Mouse (Mus musculus): ENCODE data around the gene Plxnc1. TPM values are rescaled to one million over a fixed set of nuclear protein-coding genes. Genes with fewer than 3 reads are reported as not detected.
A peak's percentile ranks its signal among the peaks of the same experiment; 100 is the strongest.

Plxnc1 gene
- polyA plus RNA-seq, 1 experiment from 2014 or later: 2.2 TPM

DNA sequence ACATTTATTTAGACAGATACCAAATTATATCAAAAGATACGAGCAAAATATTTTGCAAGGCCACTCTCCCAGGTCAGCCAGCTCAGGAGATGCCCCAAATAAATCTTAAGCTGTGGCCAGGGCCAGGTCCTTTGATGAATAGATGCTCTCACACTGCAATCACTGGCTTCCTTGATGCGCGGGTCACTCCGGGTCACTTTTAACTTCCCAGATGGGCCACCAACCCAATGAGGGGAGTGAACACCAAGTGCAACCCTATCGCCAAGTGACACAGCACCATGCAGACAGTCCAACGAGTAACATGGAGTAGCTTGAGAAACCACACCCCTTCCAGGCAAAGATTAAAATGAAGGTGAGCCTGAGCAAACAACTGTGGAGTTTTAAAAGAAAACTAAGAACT is 61.4 kb downstream of the Plxnc1 start:
- Histone ChIP-seq H3K4me1 (no peaks in the 10 kb centered on the region), H3K4me3 (no peak overlapping the region)
- WGBS: 88% methylated on average over 6 of the region's 6 CpGs

DNA sequence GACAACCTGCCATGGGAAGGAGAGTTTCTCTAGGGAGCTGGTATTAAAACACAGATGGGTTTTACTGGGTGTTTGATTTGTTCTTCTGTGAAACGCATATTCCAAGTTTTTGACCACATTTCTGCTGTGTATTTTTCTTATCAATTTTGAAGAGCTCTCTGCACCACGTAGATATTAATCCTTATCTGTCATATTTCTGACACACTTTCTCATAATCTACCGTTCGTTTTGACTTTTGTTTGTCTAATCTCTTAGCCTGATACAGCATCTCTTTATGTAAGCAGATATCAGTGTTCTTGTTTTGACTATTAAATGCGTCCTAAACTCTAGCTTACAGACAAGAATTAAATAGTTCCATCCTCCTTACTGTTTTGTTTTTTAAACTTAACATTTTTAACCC is 73.1 kb downstream of the Plxnc1 start:
- no peak overlapping the region for H3K4me3 ChIP-seq
- no peak for DNase-seq (ENCODE audit: low spot score)
- WGBS: 93% methylated on average over 5 of the region's 5 CpGs
- H3K36me3 ChIP-seq: peaks cover 36% of the 10 kb centered on the region
- no peaks in the 10 kb centered on the region for H3K9me3 ChIP-seq (replicated peaks)
- H3K4me1 ChIP-seq: peaks cover 3% of the 10 kb centered on the region; the same call in 1 of the 2 replicates
- no peak overlapping the region for H3K27ac ChIP-seq (replicated peaks)
- H3K27me3 ChIP-seq (ENCODE audit: low read depth, poor library complexity, severe bottlenecking): no peaks in the 10 kb centered on the region

More for the DNA sequence above, 61.4 kb downstream of the Plxnc1 start:
- DNase-seq (ENCODE audit: low spot score): no peak
- Histone ChIP-seq H3K27me3 (ENCODE audit: low read depth, poor library complexity, severe bottlenecking) (no peaks in the 10 kb centered on the region), H3K36me3 (peaks cover 31% of the 10 kb centered on the region), H3K27ac (replicated peaks) (no peak overlapping the region), H3K9me3 (replicated peaks) (peaks cover 2% of the 10 kb centered on the region; the same call in 1 of the 2 replicates)

DNA sequence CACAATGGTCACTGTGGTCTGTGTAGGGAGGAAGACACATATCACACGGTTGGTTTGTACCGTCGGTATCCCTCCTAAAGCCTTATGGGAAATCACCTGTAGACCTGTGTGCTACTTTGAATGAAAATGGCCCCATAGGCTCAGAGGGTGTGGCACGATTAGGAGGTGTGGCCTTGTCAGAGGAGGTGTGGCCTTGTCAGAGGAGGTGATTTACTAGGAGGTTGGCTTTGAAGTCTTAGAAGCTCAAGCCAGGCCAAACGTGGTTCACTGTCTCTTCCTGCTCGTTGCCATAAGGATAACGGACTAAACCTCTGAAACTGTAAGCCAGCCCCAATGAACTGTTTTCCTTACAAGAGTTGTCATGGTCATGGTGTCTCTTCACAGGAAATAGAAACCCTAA is 73.5 kb downstream of the Plxnc1 start:
- H3K27ac ChIP-seq (replicated peaks): no peak overlapping the region
- no peak for DNase-seq (ENCODE audit: low spot score)
- WGBS: 93% methylated on average over 7 of the region's 7 CpGs

DNA sequence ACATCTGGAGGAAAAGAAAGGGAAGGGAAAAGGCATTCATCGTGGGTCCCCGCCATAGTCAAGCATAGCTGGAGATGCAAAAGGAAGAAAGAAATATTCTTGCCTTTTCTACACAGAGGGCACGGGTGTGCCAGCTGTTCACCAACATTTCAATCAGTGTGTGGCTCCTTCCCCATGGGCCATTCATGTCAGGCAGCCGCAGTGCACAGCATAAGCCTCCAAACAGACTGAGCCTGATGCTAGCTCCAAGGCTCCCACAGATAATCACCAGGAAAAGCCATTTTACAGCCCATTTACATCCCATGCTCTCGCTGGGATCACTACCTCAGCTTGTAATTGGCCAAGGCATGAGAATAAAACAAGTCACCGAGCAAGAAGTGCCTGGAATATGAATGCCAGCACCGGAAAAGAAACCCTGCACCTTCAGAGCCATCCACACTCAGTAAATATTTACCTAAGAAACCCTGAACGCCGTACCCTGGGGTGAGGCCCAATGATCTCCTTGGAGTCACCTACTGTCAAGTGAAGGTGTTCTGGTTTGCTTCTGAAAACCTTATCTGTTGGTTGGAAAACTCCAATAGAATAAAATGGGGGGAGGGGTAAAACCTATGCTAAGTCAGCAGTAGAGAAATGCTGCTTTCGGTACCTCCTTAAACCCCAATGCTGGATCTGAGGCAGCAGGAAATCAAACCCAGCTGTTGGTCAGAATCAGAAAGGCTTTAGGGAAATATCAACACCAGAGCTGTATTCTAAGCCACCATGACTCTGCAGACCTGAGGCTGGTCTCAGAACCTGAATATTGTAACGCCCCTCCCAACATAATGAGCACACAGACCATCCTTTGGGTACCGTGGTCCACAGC is 77.4 kb downstream of the Plxnc1 start:
- Histone ChIP-seq H3K4me1 (peaks cover 7% of the 10 kb centered on the region; the same call in 1 of the 2 replicates), H3K36me3 (peaks cover 70% of the 10 kb centered on the region), H3K9me3 (replicated peaks) (no peaks in the 10 kb centered on the region), H3K27ac (replicated peaks) (no peak overlapping the region; the same call in 1 of the 2 replicates), H3K4me3 (no peak overlapping the region), H3K27me3 (ENCODE audit: low read depth, poor library complexity, severe bottlenecking) (no peaks in the 10 kb centered on the region)
- WGBS: 87% methylated on average over 12 of the region's 12 CpGs
- DNase-seq (ENCODE audit: low spot score): no peak

More for the DNA sequence above, 73.5 kb downstream of the Plxnc1 start:
- H3K4me3 ChIP-seq: no peak overlapping the region
- H3K36me3 ChIP-seq: peaks cover 40% of the 10 kb centered on the region
- H3K4me1 ChIP-seq: peaks cover 3% of the 10 kb centered on the region; the same call in 1 of the 2 replicates
- H3K9me3 ChIP-seq (replicated peaks): no peaks in the 10 kb centered on the region
- H3K27me3 ChIP-seq (ENCODE audit: low read depth, poor library complexity, severe bottlenecking): no peaks in the 10 kb centered on the region

DNA sequence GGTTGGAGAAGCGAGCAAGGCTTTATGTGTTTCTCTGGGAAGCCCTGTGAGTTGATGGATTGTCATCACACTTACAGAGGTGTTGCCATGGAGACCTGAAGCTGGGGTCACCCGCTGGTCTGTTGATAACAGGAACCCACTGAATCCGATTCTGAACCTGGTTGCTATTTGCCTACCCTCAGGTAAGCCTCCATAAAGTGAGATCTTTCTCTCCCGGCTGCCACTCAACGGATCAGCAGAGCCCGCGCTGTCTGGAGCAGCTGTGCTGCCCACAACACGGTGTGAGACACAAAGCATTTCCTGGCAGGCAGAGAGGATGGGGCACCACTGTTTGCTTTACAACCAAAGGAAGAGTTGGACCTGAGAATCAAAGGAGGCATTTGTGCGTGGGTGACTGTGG is 79.4 kb downstream of the Plxnc1 start:
- no peak for DNase-seq (ENCODE audit: low spot score)
- no peak overlapping the region for H3K4me3 ChIP-seq
- peaks cover 7% of the 10 kb centered on the region; the same call in 1 of the 2 replicates for H3K4me1 ChIP-seq
- peaks cover 73% of the 10 kb centered on the region for H3K36me3 ChIP-seq
- no peaks in the 10 kb centered on the region for H3K9me3 ChIP-seq (replicated peaks)
- 77% methylated on average over 9 of the region's 9 CpGs for WGBS
- no peaks in the 10 kb centered on the region for H3K27me3 ChIP-seq (ENCODE audit: low read depth, poor library complexity, severe bottlenecking)
- H3K27ac ChIP-seq (replicated peaks): peak overlapping the region; percentile 23; the same call in 1 of the 2 replicates

DNA sequence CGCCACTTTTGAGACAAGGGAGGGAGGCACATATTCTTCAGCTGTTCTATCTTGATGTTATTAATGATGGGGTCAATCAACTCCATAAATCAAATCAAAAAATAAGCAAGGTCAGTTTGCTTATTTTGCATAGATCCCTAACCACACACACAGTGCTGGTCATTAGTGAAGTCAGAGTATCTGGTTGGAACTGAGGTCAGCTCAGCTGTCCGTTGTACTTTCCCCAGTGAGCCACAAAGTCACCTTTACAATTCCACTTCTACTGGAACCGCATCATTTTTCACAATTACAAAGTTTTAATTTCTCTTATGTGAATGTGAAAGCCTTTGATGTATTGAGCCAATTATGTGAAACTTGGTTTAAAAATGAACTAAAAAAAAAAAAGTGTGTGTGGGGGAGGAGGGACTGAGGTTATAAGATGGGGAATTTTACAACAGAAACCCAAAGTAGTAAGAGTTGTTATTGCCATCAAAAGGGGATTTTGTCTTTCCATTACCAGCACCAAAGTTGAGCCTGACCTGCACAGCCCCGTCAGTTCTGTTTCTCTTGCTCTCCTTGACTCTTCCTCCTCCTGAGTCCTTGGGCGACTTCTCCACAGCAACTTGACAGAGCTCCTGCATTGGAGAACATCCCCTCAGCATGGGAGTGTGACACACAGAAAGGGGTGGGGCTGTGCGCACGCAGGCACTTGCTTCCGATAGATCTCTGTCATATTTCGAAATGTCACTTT is 80.3 kb downstream of the Plxnc1 start:
- H3K4me3 ChIP-seq: no peak overlapping the region
- no peaks in the 10 kb centered on the region for H3K27me3 ChIP-seq (ENCODE audit: low read depth, poor library complexity, severe bottlenecking)
- H3K27ac ChIP-seq (replicated peaks): no peak overlapping the region
- peaks cover 7% of the 10 kb centered on the region; the same call in 1 of the 2 replicates for H3K4me1 ChIP-seq
- H3K9me3 ChIP-seq (replicated peaks): no peaks in the 10 kb centered on the region
- DNase-seq (ENCODE audit: low spot score): no peak
- 94% methylated on average over 9 of the region's 9 CpGs for WGBS
- peaks cover 73% of the 10 kb centered on the region for H3K36me3 ChIP-seq

DNA sequence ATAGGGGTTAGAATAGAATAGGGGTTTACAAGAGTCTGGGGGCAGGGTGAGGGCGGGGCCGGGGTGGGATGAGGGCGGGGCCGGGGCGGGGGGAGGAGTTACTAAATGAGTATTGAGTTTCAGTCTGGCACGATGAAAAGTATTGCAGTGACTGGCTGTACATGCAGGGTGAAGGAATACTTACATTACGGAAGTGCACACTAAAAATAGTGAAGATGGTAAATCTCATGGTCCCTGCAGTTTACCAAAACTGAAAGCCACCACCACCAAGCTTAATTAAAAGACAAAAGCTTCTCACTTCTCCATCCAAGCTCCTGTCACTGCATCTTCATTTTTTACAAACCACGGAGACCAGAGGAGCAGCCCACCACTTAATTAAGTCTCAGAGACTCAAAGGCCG is 81.4 kb downstream of the Plxnc1 start:
- H3K36me3 ChIP-seq: peaks cover 69% of the 10 kb centered on the region
- H3K9me3 ChIP-seq (replicated peaks): no peaks in the 10 kb centered on the region
- H3K4me1 ChIP-seq: peaks cover 7% of the 10 kb centered on the region; the same call in 1 of the 2 replicates
- H3K4me3 ChIP-seq: no peak overlapping the region
- DNase-seq (ENCODE audit: low spot score): no peak
- WGBS: 91% methylated on average over 9 of the region's 9 CpGs
- no peaks in the 10 kb centered on the region for H3K27me3 ChIP-seq (ENCODE audit: low read depth, poor library complexity, severe bottlenecking)
- no peak overlapping the region for H3K27ac ChIP-seq (replicated peaks)

DNA sequence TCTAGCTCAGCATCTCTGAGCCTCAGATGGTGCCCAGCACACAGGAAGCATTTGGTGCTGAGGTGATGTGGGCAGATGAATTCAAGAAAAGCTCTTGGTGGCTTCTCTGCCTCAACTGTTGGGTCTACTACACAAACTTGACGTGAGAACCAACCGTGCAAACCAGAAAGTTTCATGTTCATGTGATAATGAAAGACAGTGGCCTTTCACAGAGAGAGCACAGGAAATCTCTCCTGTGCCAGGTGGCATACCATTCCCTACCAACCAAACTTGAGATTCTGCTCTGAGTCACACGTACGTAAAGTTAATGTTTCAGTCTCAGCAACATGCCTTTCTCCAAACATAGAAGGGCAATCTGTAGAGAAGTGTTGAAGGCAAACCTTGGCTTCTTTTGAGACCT is 83.8 kb downstream of the Plxnc1 start:
- Histone ChIP-seq H3K4me1 (peaks cover 4% of the 10 kb centered on the region; the same call in 1 of the 2 replicates), H3K27me3 (ENCODE audit: low read depth, poor library complexity, severe bottlenecking) (no peaks in the 10 kb centered on the region), H3K9me3 (replicated peaks) (no peaks in the 10 kb centered on the region), H3K36me3 (peaks cover 67% of the 10 kb centered on the region), H3K4me3 (no peak overlapping the region), H3K27ac (replicated peaks) (no peak overlapping the region)
- 92% methylated on average over 4 of the region's 4 CpGs for WGBS
- DNase-seq (ENCODE audit: low spot score): no peak

DNA sequence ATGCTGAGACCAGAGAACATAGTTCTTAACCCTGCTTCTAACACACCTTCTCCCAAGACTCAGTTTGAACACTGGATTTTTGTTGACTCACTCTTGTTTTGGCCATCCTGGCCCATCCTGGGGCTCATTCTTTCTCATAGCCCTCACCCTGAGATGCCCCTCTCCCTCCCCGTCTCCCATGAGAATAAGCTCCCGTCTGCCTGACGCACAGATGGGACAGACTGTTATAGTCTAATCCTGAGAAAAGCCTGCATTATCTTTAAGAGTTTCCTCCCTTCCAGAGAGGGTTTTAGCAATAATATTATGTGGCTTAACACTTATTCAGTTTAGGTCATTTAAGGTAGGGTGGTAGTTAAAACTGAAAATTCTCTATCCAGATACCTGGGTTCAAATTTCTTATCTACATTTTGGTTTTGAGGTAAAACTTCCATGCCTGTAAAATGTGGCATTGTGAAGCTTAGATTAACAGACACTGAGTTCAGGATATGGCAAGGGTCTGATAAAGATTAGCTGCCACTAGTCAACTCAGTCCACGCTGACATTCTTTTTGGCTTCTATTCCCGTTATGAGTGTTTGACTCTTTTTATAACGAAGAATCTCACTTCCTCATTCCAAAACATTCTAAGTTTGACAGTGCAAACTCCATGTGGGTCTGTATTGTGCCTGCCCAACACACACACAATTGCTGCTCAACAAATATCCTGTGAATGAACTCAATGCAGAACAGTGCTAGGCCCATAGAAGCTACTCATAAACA is 86.2 kb downstream of the Plxnc1 start:
- WGBS: 91% methylated on average over 6 of the region's 6 CpGs
- Histone ChIP-seq H3K4me3 (no peak overlapping the region), H3K4me1 (no peaks in the 10 kb centered on the region), H3K27ac (replicated peaks) (no peak overlapping the region), H3K27me3 (ENCODE audit: low read depth, poor library complexity, severe bottlenecking) (no peaks in the 10 kb centered on the region), H3K9me3 (replicated peaks) (no peaks in the 10 kb centered on the region), H3K36me3 (peaks cover 59% of the 10 kb centered on the region)
- DNase-seq (ENCODE audit: low spot score): no peak

DNA sequence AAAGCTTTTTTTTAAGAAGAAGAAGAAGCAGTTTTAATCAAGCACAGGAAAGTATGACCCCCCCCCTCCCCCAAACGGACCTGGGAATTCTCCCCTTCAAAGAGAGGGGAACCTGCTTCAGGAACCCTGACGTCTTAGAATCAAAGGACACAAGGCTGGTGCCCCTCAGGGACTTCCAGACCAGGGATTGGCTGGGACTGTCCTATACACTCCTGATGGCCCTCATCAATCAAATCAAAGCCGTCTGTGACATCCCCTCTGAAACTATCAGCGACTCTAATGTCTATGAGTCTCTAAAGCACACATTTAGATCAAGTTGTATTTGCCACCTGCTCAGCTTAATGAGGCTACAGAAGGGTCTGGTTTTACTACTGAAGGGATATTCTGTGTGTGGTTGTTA is 94.1 kb downstream of the Plxnc1 start:
- H3K4me3 ChIP-seq: no peak overlapping the region
- peaks cover 44% of the 10 kb centered on the region for H3K36me3 ChIP-seq
- 0 out of 2 replicates have a peak, but pooled peaks cover 2% of the 10 kb centered on the region for H3K4me1 ChIP-seq
- 83% methylated on average over 4 of the region's 4 CpGs for WGBS
- no peaks in the 10 kb centered on the region for H3K27me3 ChIP-seq (ENCODE audit: low read depth, poor library complexity, severe bottlenecking)
- H3K9me3 ChIP-seq (replicated peaks): no peaks in the 10 kb centered on the region
- DNase-seq (ENCODE audit: low spot score): no peak
- H3K27ac ChIP-seq (replicated peaks): no peak overlapping the region

DNA sequence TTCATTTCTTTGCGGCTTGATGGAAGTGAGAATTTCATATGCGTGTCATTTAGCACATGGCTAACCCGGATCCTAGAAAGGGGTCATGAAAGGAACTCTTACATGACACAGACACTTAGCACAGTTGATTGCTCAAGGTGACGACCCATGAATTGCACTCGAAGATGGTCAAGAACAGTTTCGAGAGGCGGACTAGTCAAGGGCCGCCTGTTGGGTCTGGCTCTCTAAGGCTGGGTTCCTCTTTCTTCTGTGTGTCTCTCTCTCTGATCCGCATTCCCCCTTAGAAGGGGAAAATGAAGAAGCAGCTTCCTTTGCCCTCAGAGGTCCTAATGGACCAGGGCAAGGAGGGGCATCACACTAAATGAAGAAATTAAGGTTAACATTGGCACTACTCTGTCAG is 94.7 kb downstream of the Plxnc1 start:
- no peak for DNase-seq (ENCODE audit: low spot score)
- H3K4me3 ChIP-seq: no peak overlapping the region
- no peak overlapping the region for H3K27ac ChIP-seq (replicated peaks)
- 92% methylated on average over 9 of the region's 9 CpGs for WGBS
- H3K9me3 ChIP-seq (replicated peaks): no peaks in the 10 kb centered on the region
- H3K27me3 ChIP-seq (ENCODE audit: low read depth, poor library complexity, severe bottlenecking): no peaks in the 10 kb centered on the region
- peaks cover 43% of the 10 kb centered on the region for H3K36me3 ChIP-seq
- peaks cover 5% of the 10 kb centered on the region; the same call in 1 of the 2 replicates for H3K4me1 ChIP-seq

DNA sequence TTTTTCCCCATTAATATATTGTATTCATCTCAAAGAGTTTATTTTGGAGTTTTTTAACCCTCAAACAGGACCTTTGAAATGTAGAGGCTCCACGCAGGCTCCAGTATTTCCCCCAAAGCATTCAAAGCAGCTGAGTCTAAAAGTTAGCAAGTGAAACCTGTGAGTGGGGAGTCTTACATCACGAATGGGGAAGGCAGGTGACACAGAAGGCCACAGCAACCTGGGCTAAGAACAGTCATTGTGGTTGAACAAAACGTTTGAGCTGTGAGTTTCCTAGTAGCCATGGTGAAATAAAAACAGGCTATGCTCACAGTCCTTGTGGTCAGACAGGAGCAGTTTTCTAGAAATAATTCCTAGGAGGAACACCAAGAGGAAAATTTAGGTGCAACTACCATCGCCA is 95.3 kb downstream of the Plxnc1 start:
- H3K36me3 ChIP-seq: peaks cover 40% of the 10 kb centered on the region
- no peak for DNase-seq (ENCODE audit: low spot score)
- no peak overlapping the region for H3K27ac ChIP-seq (replicated peaks)
- no peaks in the 10 kb centered on the region for H3K9me3 ChIP-seq (replicated peaks)
- peaks cover 6% of the 10 kb centered on the region; the same call in 1 of the 2 replicates for H3K4me1 ChIP-seq
- H3K4me3 ChIP-seq: no peak overlapping the region
- 88% methylated on average over 4 of the region's 4 CpGs for WGBS
- H3K27me3 ChIP-seq (ENCODE audit: low read depth, poor library complexity, severe bottlenecking): no peaks in the 10 kb centered on the region
